Mouse (Mus musculus) ES-E14 (cell line): ENCODE results near the gene Parp14. TPM values are rescaled to one million over a fixed set of nuclear protein-coding genes. Genes with fewer than 3 reads are reported as not detected.

Experiments used
- DNase-seq: peaks from one replicate; pipeline ENCODE4 v3.0.0-alpha.2; 2013; ENCODE audit warnings: low read depth, low spot score
- H3K27ac ChIP-seq: 2 replicates; pipeline ENCODE4 v1.5.1; 2012; ENCODE audit warnings: low read depth, mild to moderate bottlenecking, low read length, moderate library complexity, mixed read lengths; ENCODE audit not compliant: poor library complexity, insufficient read depth, severe bottlenecking
- H3K36me3 ChIP-seq: 2 replicates; pipeline ENCODE4 v1.6.1; 2012; ENCODE audit warnings: mild to moderate bottlenecking, low read length, moderate library complexity, mixed read lengths; ENCODE audit not compliant: control insufficient read depth, poor library complexity, insufficient read depth, severe bottlenecking
- H3K4me1 ChIP-seq, 2 experiments: fragments of 150-350 bp in 1 of 2; sonication (generic) in 1 of 2; 2 replicates each; pipeline ENCODE4 v1.6.1; 2012; ENCODE audit warnings: low read length in 2 of 2, mild to moderate bottlenecking in 1 of 2, mixed read lengths in 1 of 2; ENCODE audit not compliant: control insufficient read depth in 2 of 2, insufficient read depth in 2 of 2, poor library complexity in 1 of 2
- H3K4me3 ChIP-seq, 2 experiments: fragments of 150-350 bp in 1 of 2; sonication (generic) in 1 of 2; 2 replicates each; pipeline ENCODE4 v1.5.1; 2012; ENCODE audit warnings: low read length in 2 of 2, low read depth in 1 of 2, mild to moderate bottlenecking in 1 of 2, mixed read lengths in 1 of 2; ENCODE audit not compliant: insufficient read depth in 1 of 2, poor library complexity in 1 of 2, severe bottlenecking in 1 of 2
- H3K9ac ChIP-seq: 2 replicates; pipeline ENCODE4 v1.6.1; 2012; ENCODE audit warnings: low read depth, mild to moderate bottlenecking, low read length, mixed read lengths; ENCODE audit not compliant: poor library complexity, insufficient read depth, severe bottlenecking
- H3K9me3 ChIP-seq: fragments of 150-350 bp; sonication (generic); 2 replicates; pipeline ENCODE4 v1.6.1; 2012; ENCODE audit warnings: low read depth, mild to moderate bottlenecking, low read length; ENCODE audit not compliant: control insufficient read depth, insufficient read depth
- CHD2 ChIP-seq: IDR thresholded peaks from 2 replicates; pipeline ENCODE4 v1.6.1; 2014; ENCODE audit warnings: mild to moderate bottlenecking, low read depth, low read length, inconsistent platforms
- HCFC1 ChIP-seq: IDR thresholded peaks from 2 replicates; pipeline ENCODE4 v1.6.1; 2012; ENCODE audit warnings: low read length, inconsistent platforms, borderline replicate concordance; ENCODE audit not compliant: insufficient read depth
- MAFK ChIP-seq: IDR thresholded peaks from 2 replicates; pipeline ENCODE4 v1.6.1; 2014; ENCODE audit warnings: mild to moderate bottlenecking, low read depth, low read length, inconsistent platforms; ENCODE audit not compliant: insufficient read depth
- ZC3H11A ChIP-seq: IDR thresholded peaks from 2 replicates; pipeline ENCODE4 v1.6.1; 2012; ENCODE audit warnings: low read depth, mild to moderate bottlenecking, inconsistent platforms, low read length, borderline replicate concordance
- ZNF384 ChIP-seq: IDR thresholded peaks from 2 replicates; pipeline ENCODE4 v1.6.1; 2012; ENCODE audit warnings: low read depth, low read length, inconsistent platforms
- in situ Hi-C, 2 experiments: fragments of 600-800 bp; cut with MboI; formaldehyde crosslinking; loops; one replicate each; pipeline ENCODE4 v1.15.1; 2025; ENCODE audit warnings: low sequenced_read_pairs in 2 of 2, inconsistent platforms in 1 of 2; ENCODE audit not compliant: unreplicated experiment in 2 of 2
- total RNA-seq: library from RNA; depleted of rRNA; stranded (reverse); fragments of 300-350 nt; gene quantifications from 2 replicates; pipeline ENCODE4 v1.2.3, GENCODE M21; 2012

Parp14 gene
- total RNA-seq, 1 experiment: 2.5 TPM

DNA sequence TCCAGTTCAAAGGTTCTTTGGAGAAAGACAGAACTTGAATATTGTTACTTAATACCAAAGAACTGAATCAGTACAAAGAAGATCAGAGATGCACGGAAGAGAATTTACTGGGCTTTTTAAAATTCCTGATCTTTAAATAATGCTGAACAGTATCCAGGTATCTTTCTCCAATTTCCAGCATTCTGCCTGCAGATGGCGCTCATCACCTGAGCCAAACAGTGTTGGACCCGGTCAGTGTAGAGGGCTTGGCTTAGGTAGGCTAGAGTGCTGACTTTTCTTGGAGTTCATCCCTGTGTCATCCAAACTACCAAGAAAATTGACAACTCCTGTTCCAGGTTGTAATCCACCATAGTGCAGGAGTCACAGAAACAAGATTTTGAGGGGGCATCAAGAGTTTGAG, 3.1 kb upstream of the Parp14 start:
- Histone ChIP-seq H3K4me3 (no peak overlapping the region), H3K36me3 (no peaks in the 10 kb centered on the region), H3K4me1 (peaks cover 6 to 10% of the 10 kb centered on the region in 2 experiments), H3K9me3 (no peaks in the 10 kb centered on the region), H3K9ac (no peak overlapping the region), H3K27ac (no peak overlapping the region)
- TF ChIP-seq ZC3H11A: peak; percentile 50; the same call in 1 of the 2 replicates
- TF ChIP-seq ZNF384: no peak
- peak; percentile 55 for DNase-seq
- in situ Hi-C loops: no loop called here

DNA sequence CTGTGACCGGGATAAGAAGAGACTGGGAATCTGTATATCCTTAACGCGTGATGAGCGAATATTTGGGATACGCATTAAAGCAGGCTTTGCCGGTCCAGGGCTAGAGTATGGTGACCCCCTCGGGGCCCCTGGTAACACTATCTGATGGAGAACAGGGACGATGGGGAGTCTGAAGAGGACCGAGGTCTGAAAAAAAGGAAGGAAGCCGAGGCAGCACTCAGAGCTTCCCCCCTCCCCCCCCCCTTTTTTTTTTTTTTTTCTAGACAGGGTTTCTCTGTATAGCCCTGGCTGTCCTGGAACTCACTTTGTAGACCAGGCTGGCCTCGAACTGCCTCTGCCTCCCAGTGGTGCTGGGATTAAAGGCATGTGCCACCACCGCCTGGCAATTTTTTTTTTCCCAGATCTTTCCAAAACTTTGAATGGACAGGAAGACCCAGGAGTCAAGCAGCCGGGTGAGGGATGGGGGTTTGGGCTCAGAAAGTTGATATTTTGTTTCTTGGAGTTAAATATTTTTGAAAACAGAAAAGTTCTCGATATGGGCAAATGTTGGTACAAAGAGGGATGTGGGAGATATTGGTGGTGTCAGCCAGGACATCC, 1.2 kb upstream of the Parp14 start:
- TF ChIP-seq CHD2 (no peak), ZNF384 (peak; percentile 79), HCFC1 (no peak)
- Histone ChIP-seq H3K4me3 (peak overlapping the region; percentile 2 to 69; a peak in 3 of 4 replicates), H3K9me3 (no peaks in the 10 kb centered on the region), H3K27ac (no peak overlapping the region), H3K36me3 (no peaks in the 10 kb centered on the region), H3K4me1 (peaks cover 13 to 14% of the 10 kb centered on the region in 2 experiments), H3K9ac (0 out of 2 replicates have a peak overlapping the region, but pooled peaks have one; percentile 1)
- in situ Hi-C loops: no loop called here
- no peak for DNase-seq

- Histone ChIP-seq H3K4me1 (peaks cover 13 to 15% of the 10 kb centered on the region in 2 experiments), H3K27ac (no peak overlapping the region), H3K4me3 (peak overlapping the region; percentile 69 to 72; a peak in 2 of 4 replicates), H3K9ac (0 out of 2 replicates have a peak overlapping the region, but pooled peaks have one; percentile 5), H3K9me3 (no peaks in the 10 kb centered on the region), H3K36me3 (no peaks in the 10 kb centered on the region)
- no peak for DNase-seq
- TF ChIP-seq MAFK (no peak), CHD2 (no peak), ZC3H11A (no peak), ZNF384 (no peak), HCFC1 (no peak)
- in situ Hi-C loops: no loop called here
These were observed 554 bp upstream of the Parp14 start for GRCm38 (mm10) chr16:35871898-35872297.

GRCm38 (mm10) chr16:35870581-35871047, 730 bp downstream of the Parp14 start:
- in situ Hi-C loops: no loop called here
- Histone ChIP-seq H3K9ac (peak overlapping the region; percentile 74), H3K27ac (peak overlapping the region; percentile 12; the same call in 1 of the 2 replicates), H3K9me3 (no peaks in the 10 kb centered on the region), H3K36me3 (no peaks in the 10 kb centered on the region), H3K4me3 (peak overlapping the region; percentile 69 to 72), H3K4me1 (peaks cover 13 to 15% of the 10 kb centered on the region in 2 experiments)
- DNase-seq: no peak
- no peak for TF ChIP-seq ZNF384

DNA sequence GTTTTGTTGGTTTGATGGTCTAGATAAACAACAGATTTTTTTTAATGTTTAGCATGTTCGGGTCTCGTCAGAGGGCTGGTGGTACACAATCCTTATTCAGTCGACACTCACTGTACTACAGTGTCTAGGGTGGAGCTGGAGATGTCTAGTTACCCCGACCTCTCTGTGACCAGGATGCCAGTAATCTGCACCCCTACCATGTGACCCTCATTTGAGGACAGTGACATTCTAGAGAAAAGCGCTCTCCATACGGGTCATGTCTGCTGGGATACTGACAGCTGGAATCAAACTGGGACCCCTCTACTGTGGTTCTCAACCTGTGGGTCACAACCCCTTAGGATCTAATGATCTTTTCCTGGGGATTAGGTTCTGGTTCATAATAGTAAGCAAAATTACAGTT, 1.7 kb downstream of the Parp14 start:
- Histone ChIP-seq H3K9ac (no peak overlapping the region), H3K36me3 (no peaks in the 10 kb centered on the region), H3K27ac (peak overlapping the region; percentile 76; the same call in 1 of the 2 replicates), H3K4me1 (peaks cover 13 to 15% of the 10 kb centered on the region in 2 experiments), H3K9me3 (no peaks in the 10 kb centered on the region), H3K4me3 (no peak overlapping the region)
- in situ Hi-C loops: no loop called here
- DNase-seq: no peak
- TF ChIP-seq HCFC1 (no peak), CHD2 (no peak), ZC3H11A (no peak), MAFK (no peak), ZNF384 (no peak)
